7 mouse cellular contexts compared by ENCODE assay signal in the genomic region with DNA sequence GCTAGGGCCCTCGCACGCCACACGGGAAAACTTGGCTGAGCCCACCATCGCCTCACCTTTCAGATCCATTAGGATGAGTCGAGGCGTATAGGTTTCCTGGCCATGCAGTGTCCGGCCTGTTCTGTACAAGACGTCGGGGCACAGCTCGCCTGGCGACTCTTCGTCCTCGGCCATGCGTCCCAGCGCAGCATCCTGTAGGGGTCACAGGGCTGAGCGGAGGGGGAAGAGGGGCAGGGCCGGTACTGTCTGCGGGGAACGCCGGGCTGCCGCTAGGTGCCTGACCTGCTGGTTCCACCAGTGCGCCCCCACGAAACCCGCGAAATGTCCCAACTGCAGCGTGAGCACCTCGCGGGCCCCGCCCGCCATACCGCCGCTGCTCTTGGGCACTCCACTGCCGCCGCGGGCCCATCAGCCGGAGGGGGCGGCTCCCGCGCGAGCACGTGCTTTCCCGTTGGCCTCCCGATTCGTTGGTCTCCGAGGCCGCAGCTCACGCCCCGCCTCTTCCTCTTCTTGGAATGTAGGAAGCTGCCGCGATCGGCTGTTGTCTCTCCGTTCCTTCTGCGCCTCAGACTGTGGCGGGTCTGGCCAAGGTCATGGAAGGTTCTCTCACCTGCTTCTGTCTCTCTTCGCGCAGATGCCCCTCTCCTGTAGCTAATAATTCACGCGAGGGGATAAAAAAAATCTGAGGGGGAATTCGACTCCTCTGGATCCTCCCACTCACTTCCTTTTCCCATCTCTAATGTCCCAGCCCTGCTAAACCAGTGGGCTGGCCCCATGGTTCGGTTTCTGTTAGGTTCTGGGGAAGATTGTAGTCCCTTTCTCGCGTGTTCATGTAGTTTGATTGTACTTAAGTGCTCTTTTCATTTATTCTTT. TPM values are rescaled to one million over a fixed set of nuclear protein-coding genes. Genes with fewer than 3 reads are reported as not detected.
DNase-seq lines count a peak whose midpoint lies in the region; ATAC-seq and TF ChIP-seq lines count a peak whose summit lies in the region.

A gene (minus strand): TSS at position 489 of the 873 bp plus-strand sequence.

- H3K36me3 ChIP-seq in intestine, postnatal 0 days (ENCODE audit: control insufficient read depth, insufficient read depth), result peaks cover 28% of the 10 kb centered on the region
- peaks cover 32% of the 10 kb centered on the region for H3K36me3 ChIP-seq in midbrain, embryonic 12.5 days
- peaks cover 17% of the 10 kb centered on the region for H3K36me3 ChIP-seq in small intestine, adult 2 months (ENCODE audit: control insufficient read depth, insufficient read depth, low read length)

- under 1% methylated on average over 61 of the region's 62 CpGs for WGBS in intestine, postnatal 0 days
- under 1% methylated on average over 59 of the region's 62 CpGs for WGBS in midbrain, embryonic 12.5 days
- WGBS in small intestine, adult 2 months, result under 1% methylated on average over 62 of the region's 62 CpGs

- peak within 1 kb of the TSS; percentile 62 for H3K9ac ChIP-seq in intestine, postnatal 0 days (ENCODE audit: low read depth, low read length)
- peak within 1 kb of the TSS; percentile 66 for H3K9ac ChIP-seq in midbrain, embryonic 12.5 days (replicated peaks)

- no peaks in the 10 kb centered on the region for H3K27me3 ChIP-seq in intestine, postnatal 0 days (replicated peaks; ENCODE audit: control insufficient read depth, insufficient read depth, low read length)
- no peaks in the 10 kb centered on the region for H3K27me3 ChIP-seq in midbrain, embryonic 12.5 days
- no peaks in the 10 kb centered on the region for H3K27me3 ChIP-seq in small intestine, adult 2 months (ENCODE audit: control insufficient read depth, insufficient read depth, low read length)

- ATAC-seq in intestine, postnatal 0 days, result peak; percentile 97
- peak; percentile 98 for ATAC-seq in midbrain, embryonic 12.5 days (ENCODE audit: low FRiP score, low read depth)

- DNase-seq in adrenal gland, adult 8-10 months, result peak; percentile 92
- peak; percentile 91 for DNase-seq in embryo, embryonic 9.5 days (ENCODE audit: extremely low spot score)
- DNase-seq in gonadal fat pad, adult 2 months (ENCODE audit: low read depth), result peak; percentile 38
- peak; percentile 92 for DNase-seq in left cerebral cortex, postnatal 4 days

- peak; percentile 96 for TF ChIP-seq POLR2A in small intestine, adult 2 months (IDR thresholded peaks at IDR 0.05; ENCODE audit: low read depth, low read length)

- H3K4me3 ChIP-seq in intestine, postnatal 0 days (ENCODE audit: low read depth, low read length), result peak within 1 kb of the TSS; percentile 71
- H3K4me3 ChIP-seq in midbrain, embryonic 12.5 days, result peak within 1 kb of the TSS; percentile 63
- H3K4me3 ChIP-seq in small intestine, adult 2 months (ENCODE audit: low read depth, low read length), result peak within 1 kb of the TSS; percentile 72

- peak; percentile 42 for TF ChIP-seq CTCF in intestine, postnatal 0 days (IDR thresholded peaks at IDR 0.05; ENCODE audit: low read depth)
- no peak for TF ChIP-seq CTCF in small intestine, adult 2 months (IDR thresholded peaks at IDR 0.05; ENCODE audit: extremely low read depth, insufficient read length, insufficient replicate concordance, low read depth, low read length)

- H3K4me2 ChIP-seq in intestine, postnatal 0 days (replicated peaks; ENCODE audit: low read depth), result peak within 1 kb of the TSS; percentile 93
- peak within 1 kb of the TSS; percentile 80 for H3K4me2 ChIP-seq in midbrain, embryonic 12.5 days (replicated peaks)

- H3K4me1 ChIP-seq in intestine, postnatal 0 days (replicated peaks; ENCODE audit: control insufficient read depth, insufficient read depth, low read length), result 0 out of 2 replicates have a peak, but pooled peaks cover 2% of the 10 kb centered on the region
- H3K4me1 ChIP-seq in midbrain, embryonic 12.5 days, result peaks cover 16% of the 10 kb centered on the region
- no peaks in the 10 kb centered on the region; the same call in 1 of the 2 replicates for H3K4me1 ChIP-seq in small intestine, adult 2 months (ENCODE audit: control insufficient read depth, insufficient read depth, insufficient read length, low read length)

- H3K9me3 ChIP-seq in intestine, postnatal 0 days (ENCODE audit: control insufficient read depth), result no peaks in the 10 kb centered on the region
- no peaks in the 10 kb centered on the region for H3K9me3 ChIP-seq in midbrain, embryonic 12.5 days

- intact Hi-C loops in left cerebral cortex, postnatal 4 days (cut with DNase I), result no loop called here

- peak within 1 kb of the TSS; percentile 76 for H3K27ac ChIP-seq in intestine, postnatal 0 days (ENCODE audit: low read depth, low read length)
- peak within 1 kb of the TSS; percentile 86 for H3K27ac ChIP-seq in midbrain, embryonic 12.5 days (replicated peaks)
- H3K27ac ChIP-seq in small intestine, adult 2 months (ENCODE audit: insufficient read depth, low read depth, low read length), result peak within 1 kb of the TSS; percentile 90

RNA-seq across cellular contexts. Expression of the gene that starts here (rescaled TPM):
- 10 to 100 TPM; 19.9 to 27.9 (median 24.7) TPM for total RNA-seq in adrenal gland, adult 8-10 months (2022)
- 33.3 and 40.3 TPM in 2 replicates for polyA plus RNA-seq in gonadal fat pad, adult 2 months (2012; rRNA removed)
- polyA plus RNA-seq in intestine, postnatal 0 days (2015; fragmentation: Nextera tagmentation; extraction: Ambion mirVana), result 20.7 and 22.4 TPM in 2 replicates
- 10 to 100 TPM; 31.3 to 33.1 TPM for total RNA-seq in left cerebral cortex, postnatal 4 days (2021)
- polyA plus RNA-seq in midbrain, embryonic 12.5 days (2016; fragmentation: Nextera tagmentation; extraction: Ambion mirVana), result 44.3 and 46.1 TPM in 2 replicates
- 7.6 and 12.4 TPM in 2 replicates for polyA plus RNA-seq in small intestine, adult 2 months (2012; rRNA removed)

Comparison
In these comparisons a context has a peak if more than half of its experiments do, and no peak if none do; other contexts are left out.
1. Peak in every context shown above with its lines: DNase-seq, ATAC-seq, H3K4me3 ChIP-seq and H3K27ac ChIP-seq.
2. DNase-seq: peak in every context shown above with its lines; median percentile 92 in adrenal gland, adult 8-10 months; 92 in left cerebral cortex, postnatal 4 days; 91 in embryo, embryonic 9.5 days; 38 in gonadal fat pad, adult 2 months.